Mouse (Mus musculus) embryonic fibroblast, embryonic 13.5 days (primary cell): Measurements from ENCODE around the gene Fars2.

Experiments
- CTCF ChIP-seq: IDR thresholded peaks from 2 replicates; pipeline ENCODE4 v1.5.1; 2011; ENCODE audit warnings: mild to moderate bottlenecking, control low read depth, low read length, moderate library complexity, borderline replicate concordance; ENCODE audit not compliant: insufficient read depth
- POLR2A ChIP-seq: IDR thresholded peaks from 2 replicates; pipeline ENCODE4 v1.6.1; 2011; ENCODE audit warnings: low read depth, mild to moderate bottlenecking, control low read depth, low read length, moderate library complexity

GRCm38 (mm10) chr13:36731931-36732461 lies 614.8 kb downstream of the Fars2 start:
- no peak for TF ChIP-seq POLR2A
- no peak for TF ChIP-seq CTCF
